Mouse (Mus musculus): ENCODE measurements around the gene Fcor.

The Fcor gene

DNA sequence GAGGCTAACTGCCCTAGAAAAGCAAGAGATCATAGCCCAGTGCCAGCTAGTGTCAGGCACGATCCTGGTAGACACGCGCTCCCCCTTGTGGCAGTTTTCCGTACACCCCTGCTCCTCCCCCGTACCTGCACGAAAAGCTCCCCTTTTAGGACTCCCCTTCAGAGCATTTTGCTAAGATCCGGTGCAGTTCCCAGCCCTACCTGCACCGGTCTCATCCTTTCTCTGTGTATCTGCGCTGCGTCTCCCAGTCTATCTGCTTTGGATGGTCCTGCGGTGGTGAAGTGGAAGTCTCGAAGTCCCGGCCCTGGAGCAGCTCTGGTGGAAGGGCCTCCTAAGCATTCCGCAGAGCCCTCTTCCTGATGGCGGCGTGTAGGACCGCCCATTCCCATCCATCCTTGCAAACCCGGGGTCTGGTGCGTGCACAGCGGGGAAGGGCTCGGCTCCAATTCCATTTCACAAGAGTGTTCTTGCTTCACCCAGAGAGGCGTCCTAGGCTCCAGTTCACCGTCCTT is at the start of gene Fcor:
Fcor (minus strand) TSS at position 383 of the 512 bp plus-strand sequence.
- DNase-seq: peak; percentile 90

DNA sequence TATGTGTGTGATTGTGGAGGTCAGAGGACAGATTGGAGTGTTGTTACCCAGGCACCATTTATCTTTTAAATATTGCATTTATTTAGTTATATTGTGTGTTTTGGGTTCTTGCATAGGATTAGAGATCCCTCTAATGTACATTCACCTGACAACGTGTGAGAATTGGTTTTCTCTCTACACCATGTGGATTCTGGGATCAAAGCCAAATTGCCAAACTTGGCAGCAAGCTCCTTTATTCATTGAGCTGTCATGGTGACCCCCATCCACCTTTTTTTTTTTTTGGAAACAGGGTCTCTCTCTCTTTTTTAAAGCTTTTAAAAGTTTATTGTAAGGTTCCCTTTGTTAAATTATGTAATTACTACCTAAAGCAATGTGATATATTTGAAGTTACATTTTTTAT is 48.9 kb upstream of the Fcor start:
- no peak for DNase-seq

DNA sequence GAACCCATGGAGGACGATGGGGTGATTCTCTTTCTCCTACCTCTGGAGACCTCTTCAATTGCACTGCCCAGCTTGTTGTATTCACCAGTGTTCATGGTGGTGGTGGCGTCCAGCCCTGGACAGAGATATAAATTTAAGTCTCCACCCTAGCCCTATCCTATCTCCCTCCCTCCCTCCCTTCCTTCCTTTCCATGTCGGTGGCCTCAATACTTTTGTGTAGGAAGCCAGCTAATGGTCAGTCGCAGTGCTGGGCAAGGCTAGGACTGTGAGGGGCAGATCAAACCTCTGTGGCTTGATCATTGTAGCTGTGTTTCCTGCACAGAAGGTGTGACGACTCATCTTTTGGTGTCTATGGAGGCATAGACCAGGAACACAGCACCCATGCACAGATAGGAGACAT is 48.4 kb upstream of the Fcor start, which contains the start of gene Clec4g:
Clec4g (minus strand) TSS at position 101 of the 400 bp plus-strand sequence.
- DNase-seq: no peak

DNA sequence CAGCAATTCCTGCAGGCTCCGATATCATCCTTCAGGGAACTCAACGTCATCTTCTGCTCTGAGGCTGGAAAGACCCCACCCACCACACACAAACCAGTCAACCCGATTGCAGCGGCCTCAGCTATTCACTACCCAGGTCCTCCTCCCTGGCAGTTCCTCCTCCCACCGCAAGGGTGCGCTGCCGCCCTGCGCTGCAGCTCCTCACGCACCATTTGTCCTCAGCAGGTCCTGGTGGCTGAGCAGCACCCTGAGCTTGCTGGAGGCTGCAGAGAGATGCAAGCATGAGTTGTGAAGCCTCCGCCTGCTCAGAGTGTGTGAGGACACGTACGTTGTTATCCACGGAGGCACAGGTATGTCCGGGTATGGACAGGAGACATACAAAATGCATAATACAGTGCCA is 46.4 kb upstream of the Fcor start:
- DNase-seq: peak; percentile 74

DNA sequence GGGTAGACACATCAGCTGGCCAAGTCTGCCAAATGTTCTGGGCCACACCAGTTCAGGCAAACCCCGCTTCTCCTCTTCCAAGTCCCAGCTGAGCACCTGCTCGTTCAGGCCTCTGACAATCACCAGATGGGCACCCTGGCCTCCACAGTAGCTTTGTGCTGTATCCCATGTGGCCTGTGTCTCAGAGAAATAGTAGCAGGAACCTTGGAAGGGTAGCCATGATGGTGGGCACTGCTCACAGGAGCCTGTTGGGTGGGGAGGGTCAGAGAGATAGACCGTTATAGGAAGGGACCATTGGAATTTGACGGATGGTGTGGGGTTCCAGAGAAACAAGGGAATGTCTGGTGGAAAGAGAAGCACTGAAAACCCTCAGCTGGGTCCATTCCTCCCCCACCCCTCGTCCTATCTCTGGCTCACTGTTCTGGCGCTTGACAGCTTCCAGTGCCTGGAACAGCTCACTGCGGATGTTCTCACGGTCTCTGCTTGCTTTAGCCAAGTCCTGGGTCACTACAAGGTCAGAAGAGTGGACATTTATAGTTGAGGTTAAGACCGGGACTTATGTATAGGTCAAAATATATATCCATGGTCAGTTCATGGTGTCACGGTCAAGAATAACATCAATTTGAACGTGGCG is 45.3 kb upstream of the Fcor start:
- DNase-seq: no peak

DNA sequence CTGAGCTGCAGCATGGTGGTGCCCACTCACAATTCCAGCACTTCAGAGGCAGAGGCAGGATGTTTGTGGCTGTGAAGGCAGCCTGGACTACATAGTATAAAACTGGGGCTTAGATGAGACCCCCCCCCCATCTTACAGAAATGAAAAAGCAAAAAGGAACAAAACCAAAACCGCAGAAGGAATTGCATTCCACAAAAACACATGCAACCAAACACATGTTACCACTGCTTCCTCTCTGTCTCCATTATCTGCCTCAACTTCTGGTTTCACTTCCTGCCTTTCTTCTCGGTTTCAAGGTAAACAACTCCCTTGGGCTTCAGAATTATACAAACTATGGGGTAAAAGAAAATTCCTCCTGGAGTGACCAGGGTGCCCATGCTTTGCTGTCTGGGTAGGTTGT is 39.5 kb upstream of the Fcor start:
- DNase-seq: no peak

DNA sequence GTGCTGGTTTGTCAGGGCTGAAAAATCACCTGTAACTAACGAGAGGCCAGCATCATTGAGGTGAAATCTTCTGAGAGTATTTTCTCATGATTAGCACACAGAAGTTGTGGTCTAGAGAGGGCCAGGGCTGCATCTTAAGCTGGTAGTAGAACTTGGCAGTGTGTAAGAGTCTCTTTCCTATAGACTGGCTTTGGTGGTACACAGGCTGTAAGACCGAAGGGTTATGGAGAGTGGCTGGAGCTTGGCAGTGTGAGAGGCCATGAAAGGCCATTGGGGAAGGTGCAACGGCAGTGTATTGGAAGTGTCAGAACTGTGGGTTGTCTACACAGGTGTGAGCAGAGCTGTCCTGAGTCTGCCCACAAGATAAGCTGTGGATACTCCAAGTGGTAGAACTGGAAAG is 38.1 kb upstream of the Fcor start:
- no peak for DNase-seq

DNA sequence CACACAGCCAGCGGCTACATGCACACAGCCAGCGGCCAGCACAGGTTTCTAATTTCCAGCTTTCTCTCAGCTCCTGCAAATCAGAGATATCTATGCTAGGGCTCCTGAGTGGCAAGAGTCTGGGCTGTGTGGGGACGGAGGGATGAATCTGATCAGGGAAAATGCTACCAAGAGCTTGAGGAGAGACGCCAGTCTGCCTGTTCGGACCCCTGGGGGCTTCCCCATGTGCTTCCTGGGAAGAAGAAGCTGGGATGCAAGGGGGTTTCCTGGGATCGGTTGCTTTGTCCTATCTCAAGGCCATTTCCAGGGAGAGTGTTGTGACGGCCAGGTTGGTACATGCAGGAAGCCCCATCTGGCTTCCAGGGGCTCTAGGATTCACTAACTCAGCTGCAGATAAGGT is 35.4 kb upstream of the Fcor start:
- no peak for DNase-seq

DNA sequence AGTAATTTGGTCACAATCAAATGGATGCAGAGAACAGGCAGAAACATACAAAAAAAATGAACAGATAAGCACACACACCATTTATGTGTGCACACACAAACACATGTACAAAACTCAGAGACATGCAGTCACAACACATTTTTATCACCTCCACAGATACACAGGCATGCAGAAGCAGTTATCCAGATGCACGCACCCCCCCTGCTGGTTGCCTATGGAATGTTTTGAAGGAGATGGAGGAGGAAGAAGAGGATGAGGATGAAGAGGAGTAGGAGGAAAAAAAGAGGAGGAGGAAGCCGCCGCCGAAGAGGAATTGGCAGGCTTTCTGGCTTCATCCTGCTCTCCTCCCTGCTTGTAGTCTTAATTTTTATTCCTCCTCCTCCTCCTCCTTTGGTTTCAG is 33.5 kb upstream of the Fcor start:
- peak; percentile 13 for DNase-seq

DNA sequence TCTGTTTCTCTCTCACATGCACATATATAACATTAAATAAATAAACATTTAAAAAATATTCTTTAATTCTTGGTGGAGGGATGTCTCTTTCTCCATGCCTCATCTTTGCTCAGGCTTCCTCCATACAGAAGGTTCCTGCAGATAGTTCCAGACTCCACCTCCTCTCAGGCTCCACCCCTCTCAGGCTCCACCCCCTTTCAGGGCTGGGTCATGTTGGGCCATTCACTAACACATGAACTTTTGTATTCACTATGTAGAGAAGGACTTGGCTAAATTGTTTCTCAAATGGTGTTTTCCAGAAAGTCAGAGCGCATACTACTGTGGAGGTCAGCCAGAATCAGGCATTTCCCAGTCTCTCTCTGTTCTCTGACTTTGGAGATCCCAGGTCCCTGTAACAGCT is 29.3 kb upstream of the Fcor start:
- no peak for DNase-seq

DNA sequence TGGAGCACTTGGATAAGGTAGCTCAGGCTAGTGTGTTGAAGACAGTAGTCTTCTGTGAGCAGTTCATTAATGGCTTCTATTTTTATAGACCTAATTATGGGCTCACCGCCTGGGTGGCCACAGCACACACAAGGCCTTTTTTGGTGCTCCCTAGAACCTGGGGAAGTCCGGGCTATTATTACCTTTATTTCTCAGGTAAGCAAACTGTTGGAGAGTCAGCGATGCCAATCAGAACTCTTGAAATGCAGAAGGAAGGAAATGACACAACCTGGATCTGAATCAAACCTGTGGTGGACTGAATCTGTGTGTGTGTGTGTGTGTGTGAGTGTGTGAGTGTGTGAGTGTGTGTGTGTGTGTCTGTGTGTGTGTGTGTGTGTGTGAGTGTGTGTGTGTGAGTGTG is 22.0 kb upstream of the Fcor start, which contains the start of gene Fcer2a:
Fcer2a (minus strand) TSS at position 55 of the 400 bp plus-strand sequence.
- no peak for DNase-seq

DNA sequence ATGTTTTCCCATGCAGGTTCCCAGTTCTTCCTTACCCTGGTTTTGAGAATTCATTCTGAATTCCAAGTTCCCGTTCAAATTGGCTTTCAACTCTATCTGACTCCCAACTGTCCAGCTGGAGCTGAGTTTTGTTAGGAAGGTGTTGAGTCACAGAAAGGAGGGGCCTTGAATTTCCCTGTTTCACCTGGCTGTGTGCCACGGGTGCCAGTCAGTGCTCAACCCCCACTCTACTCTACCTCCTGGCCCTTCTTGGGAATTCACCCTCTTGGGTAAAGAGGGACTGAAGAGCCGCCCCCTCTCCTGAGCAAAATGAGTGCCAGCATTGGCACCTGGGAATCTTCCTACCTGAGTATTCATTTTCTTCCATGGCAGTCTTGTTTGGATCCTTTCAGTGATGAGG is 18.6 kb upstream of the Fcor start:
- no peak for DNase-seq

DNA sequence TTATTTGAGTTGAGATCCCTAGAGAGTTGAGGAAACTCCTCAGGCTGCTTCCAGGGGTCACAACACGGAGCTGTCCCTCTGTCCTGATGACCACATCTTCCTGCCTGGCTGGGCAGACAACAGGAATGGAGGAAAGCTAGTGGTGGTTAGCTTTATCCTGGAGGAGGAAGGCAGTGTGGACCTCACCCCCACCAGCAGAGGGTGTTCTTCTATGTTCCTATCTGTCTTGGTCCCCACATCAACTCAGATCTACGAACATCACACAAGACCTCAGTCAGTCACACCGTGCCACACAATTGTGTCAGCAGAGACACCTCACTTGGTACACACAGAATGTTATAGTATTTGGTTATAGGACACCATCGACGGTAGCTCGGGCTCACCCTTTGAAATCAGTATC is 15.4 kb upstream of the Fcor start:
- DNase-seq: no peak

DNA sequence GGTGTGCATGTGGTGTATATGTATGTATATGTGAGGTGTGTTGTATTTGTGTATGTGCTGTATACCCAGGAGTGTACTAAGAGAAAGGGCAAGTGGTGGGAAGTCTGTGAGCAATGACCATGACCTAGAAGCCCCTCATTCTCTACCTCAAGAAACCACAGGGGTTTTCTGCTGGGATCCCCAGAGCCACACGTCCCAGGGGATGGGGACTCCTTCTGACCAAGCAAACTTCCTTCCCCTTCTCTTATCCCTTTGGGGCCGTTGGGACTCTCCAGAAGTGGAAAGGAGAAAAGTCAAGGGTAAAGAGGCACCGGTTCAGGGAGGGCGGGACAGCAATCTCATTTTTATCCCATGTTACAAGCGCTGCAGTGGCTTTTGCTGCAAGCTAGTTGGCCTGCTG is 13.3 kb upstream of the Fcor start:
- DNase-seq: no peak

DNA sequence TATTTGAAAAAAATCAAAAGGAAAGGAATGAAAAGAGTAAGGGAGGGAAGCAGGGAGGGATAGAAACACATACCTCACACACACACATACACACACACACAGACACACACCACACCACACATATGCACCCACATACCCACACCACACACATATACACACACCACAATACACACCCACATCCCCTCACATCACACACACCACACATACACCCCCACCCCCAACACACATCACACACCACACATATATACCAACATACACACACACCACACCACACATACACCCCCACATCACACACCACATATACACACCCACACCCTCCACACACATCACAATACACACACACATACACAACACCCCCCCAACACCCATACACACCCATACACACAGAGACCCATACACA is 12.4 kb upstream of the Fcor start:
- DNase-seq: no peak

DNA sequence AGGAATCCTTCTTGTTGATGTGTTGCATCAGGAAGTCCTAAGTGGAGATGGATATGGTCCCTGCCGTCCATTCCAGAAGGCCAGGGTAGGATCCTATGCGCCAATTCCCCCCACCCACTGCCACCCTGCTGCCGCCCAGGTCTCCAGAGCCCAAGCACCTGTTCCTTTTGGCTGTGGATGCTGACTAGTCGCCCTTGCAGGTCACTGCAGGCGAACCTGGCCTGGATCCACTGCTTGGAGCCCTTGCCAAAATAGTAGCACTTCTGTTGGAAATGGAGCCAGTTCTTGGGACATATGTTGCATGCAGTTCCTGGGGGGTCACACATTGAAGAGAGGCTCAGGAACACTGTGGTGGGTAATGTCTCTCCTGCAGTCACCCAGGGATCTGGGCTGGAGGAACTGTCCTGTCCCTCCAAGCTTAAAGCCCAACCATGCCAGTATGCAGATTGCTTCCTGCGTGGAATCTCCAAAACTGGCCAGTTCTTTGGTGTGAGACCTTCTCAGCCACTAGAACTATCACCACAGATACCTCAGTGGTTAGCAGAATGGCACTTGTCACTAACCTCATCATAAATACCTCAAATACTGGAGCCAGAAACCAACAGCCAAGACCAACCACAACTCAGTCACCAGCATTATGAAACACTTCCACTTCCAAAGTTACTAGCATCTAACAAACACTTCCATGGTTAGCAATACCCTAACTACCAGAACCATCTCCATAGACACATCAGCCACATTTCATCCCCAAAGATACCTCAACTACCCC is 11.4 kb upstream of the Fcor start:
- DNase-seq: no peak

DNA sequence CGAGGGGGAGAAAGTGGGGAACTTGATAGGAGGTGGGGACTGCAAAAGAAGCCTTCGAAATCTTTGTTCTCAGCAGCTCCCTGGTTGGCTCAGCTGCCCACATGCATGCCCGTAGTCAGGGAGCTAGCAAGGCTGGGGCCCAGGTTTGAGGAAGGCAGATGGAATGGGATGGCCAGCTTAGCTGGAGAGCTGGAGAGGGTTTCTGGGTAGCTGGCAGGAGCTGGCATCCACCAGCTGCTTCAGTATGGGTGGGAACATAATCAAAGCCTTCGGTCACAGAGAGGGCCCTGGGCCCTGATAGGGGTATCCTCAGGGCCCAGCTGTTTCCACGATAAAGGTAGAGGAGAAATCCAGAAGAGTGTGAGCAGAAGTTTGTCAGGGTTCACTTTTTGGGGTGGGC is 10.3 kb upstream of the Fcor start:
- DNase-seq: no peak

DNA sequence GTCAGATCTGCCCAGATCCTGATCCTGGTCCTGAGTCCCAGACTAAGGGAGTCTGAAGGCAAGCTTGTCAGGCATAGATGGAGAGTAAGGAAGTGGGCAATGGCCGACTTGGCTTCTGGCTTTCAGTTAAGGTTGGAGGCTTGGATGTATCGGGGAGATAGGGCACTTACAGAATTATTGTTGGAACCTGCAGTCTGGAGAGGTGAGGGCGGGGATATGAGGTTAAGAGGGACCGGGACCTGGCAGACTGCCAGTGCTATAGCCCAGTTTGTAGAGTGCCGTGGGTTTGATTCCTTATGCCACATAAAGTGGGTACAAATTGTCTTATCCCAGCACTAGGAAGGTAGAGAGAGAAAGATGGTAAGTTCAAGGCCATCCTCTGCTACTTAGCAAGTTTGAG is 7.5 kb upstream of the Fcor start:
- DNase-seq: no peak

DNA sequence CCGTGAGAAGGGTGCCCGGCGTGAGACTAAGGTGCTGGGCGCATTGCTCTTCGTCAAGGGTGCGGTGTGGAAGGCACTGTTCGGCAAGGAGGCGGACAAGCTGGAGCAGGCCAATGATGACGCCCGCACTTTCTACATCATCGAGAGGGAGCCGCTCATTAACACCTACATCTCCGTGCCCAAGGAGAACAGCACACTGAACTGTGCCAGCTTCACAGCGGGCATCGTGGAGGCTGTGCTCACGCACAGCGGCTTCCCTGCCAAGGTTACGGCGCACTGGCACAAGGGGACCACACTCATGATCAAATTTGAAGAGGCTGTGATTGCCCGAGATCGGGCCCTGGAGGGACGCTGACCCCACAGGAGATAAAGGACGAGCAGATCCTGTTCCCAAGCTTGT is 7.1 kb upstream of the Fcor start:
- DNase-seq: no peak

DNA sequence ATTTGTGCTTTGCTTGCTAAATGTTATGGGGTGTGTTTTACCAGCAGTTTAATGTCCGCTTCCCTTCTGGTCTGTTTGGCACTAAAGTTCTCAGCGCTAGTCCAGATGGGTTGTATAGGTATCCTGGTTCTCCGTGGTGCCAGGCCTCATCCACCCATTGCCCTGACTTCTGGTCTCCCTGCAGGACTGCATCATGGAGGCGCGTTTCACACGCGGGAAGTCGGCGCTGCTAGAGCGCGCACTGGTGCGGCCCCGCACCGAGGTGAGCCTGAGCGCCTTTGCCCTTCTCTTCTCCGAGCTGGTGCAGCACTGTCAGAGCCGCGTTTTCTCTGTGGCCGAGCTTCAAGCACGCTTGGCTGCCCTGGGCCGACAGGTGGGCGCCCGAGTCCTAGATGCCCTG is 6.7 kb upstream of the Fcor start:
- DNase-seq: no peak

DNA sequence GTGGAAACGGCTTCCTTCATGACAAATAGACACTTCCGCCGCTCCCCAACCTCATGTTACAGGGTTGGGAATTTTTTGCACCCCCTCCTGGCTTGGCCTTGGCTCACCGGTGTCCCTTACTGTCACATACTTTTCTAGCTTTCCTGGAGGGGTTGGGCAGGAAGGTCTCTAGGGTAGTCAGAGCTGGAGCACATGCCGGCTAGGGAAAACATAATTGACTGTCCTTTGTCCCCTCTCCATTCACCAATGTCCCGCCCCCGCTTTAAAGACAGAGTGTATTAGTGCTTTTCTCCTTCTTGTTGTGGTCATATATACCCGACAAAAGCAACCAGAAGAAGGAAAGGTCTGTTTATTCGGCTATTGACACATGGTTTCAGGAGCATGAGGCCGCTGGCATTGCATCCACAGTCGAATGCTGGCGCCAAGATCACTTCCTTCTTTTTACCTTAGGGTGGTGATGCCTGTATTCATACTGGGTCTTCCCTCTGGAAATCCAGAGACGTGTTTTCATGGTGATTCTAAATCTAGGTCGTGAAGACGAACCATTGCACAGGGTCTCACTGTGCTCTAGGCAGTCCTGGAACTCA is 4.9 kb upstream of the Fcor start:
- peak; percentile 27 for DNase-seq

DNA sequence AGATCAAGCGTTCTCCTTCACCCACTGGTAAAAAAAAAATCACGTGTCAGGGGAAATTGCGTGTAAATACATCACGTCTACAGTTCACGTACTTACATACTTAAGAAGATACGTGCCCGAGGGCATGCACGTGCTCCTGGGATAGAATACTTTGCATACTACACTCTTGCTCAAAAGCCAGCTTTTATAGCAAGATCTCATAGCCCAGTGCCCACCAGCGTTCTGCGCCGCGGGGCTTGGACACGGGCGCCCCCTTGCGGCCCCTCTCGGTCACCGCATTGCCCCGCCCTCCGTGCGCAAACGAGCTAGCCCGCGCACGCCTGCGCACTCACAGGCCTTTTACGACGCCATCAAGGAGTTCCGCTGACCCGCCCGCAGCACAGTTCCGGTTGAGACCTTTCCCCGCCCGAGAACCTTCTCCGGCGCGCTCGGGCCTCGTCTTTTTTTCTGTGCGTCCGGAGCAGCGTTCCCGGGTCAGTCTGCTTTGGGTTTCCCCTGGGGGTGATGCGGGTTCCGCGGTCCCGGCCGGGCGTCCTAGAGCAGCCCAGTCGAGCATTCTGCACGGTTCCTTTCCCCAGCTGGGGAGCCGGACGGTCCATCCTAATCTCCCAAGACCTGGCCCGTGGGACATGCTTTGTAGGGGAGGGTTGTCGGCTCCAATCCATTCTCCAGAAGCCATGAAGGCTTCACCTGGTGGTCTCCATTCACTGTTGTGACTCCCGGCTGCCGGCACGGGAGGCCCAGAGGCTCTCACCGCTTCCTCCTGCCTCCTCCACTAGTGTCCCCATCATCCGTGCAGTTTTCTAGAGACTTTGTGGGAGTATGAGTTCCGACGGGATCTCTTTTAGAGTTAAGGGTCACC is 4.2 kb upstream of the Fcor start, which contains the start of gene Trappc5:
Trappc5 (plus strand) TSS at position 169 of the 862 bp plus-strand sequence.
- DNase-seq: peak; percentile 95

DNA sequence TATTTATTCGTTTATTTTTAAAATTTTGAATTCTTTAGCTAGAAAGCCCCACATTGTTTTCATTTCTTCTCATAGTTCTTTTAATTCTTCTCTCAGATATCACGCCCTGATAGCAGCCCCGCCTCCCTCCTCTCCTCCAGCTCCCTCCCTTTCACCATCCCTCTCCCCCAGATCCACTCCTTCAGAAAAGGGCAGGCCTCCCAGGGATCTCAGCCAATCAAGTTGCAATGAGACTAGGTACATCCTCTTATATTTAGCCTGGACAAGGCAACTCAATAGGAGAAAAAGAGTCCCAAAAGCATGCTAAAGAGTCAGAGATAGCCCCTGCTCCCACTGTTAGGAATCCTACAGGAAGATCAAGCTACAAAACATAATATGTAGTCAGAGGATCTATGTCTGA is 2.5 kb upstream of the Fcor start:
- no peak for DNase-seq
